8 mouse cellular contexts compared by ENCODE assay signal in genomic region chr7:122465823-122466549, GRCm38 (mm10).
DNase-seq lines count a peak whose midpoint lies in the region; ATAC-seq and TF ChIP-seq lines count a peak whose summit lies in the region.
"Had no signal": no experiment of that assay in that cellular context is flagged by ENCODE, and none has a peak within 500 bp of the region (broad histone marks: within the 10 kb centered on the region; RNA-seq: fewer than 3 reads in every experiment).

No protein-coding gene starts in this region.

- H3K9ac ChIP-seq in ES-E14 (ENCODE audit: insufficient read depth, low read depth, low read length, poor library complexity, severe bottlenecking) = no peak overlapping the region
- H3K9ac ChIP-seq in limb, embryonic 13.5 days = no peak overlapping the region
- H3K9ac ChIP-seq: midbrain, embryonic 12.5 days had no signal

- TF ChIP-seq CTCF in layer of hippocampus, adult 2 months (conservative IDR thresholded peaks at IDR 0.05) = peak; percentile 83
- TF ChIP-seq CTCF in brain, embryonic 14.5 days (IDR thresholded peaks at IDR 0.05; ENCODE audit: borderline replicate concordance, extremely low read depth, insufficient read depth, insufficient read length) = peak; percentile 74

- H3K4me3 ChIP-seq in layer of hippocampus, adult 2 months = no peak overlapping the region
- H3K4me3 ChIP-seq in ES-E14 (ENCODE audit: insufficient read depth in 1 of 2, low read depth in 1 of 2, low read length in 2 of 2, poor library complexity in 1 of 2, severe bottlenecking in 1 of 2) = no peak overlapping the region
- H3K4me3 ChIP-seq in limb, embryonic 13.5 days = no peak overlapping the region
- H3K4me3 ChIP-seq: midbrain, embryonic 12.5 days had no signal

- peak in 1 of 2 experiments; percentile 48 for DNase-seq in layer of hippocampus, adult 2 months (ENCODE audit: low spot score in 2 of 2)
- no peak for DNase-seq in layer of hippocampus, adult 9-11 months
- no peak for DNase-seq in ES-E14 (ENCODE audit: low read depth, low spot score)
- peak; percentile 72 for DNase-seq in brain, embryonic 14.5 days (ENCODE audit: low read depth)
- no peak for DNase-seq in natural killer cell, adult 2 months (ENCODE audit: low spot score in 2 of 2)
- DNase-seq in heart, adult 11 months = no peak

- H3K4me1 ChIP-seq in ES-E14 (ENCODE audit: control insufficient read depth in 2 of 2, insufficient read depth in 2 of 2, low read length in 2 of 2, poor library complexity in 1 of 2) = no peaks in the 10 kb centered on the region
- H3K4me1 ChIP-seq in limb, embryonic 13.5 days = no peaks in the 10 kb centered on the region
- H3K4me1 ChIP-seq: midbrain, embryonic 12.5 days had no signal

- H3K27me3 ChIP-seq in limb, embryonic 13.5 days = 0 out of 2 replicates have a peak, but pooled peaks cover 6% of the 10 kb centered on the region
- H3K27me3 ChIP-seq: midbrain, embryonic 12.5 days had no signal

- no peaks in the 10 kb centered on the region for H3K36me3 ChIP-seq in ES-E14 (ENCODE audit: control insufficient read depth, insufficient read depth, low read length, poor library complexity, severe bottlenecking)
- H3K36me3 ChIP-seq in limb, embryonic 13.5 days = no peaks in the 10 kb centered on the region
- H3K36me3 ChIP-seq: midbrain, embryonic 12.5 days had no signal

- no peak overlapping the region for H3K4me2 ChIP-seq in limb, embryonic 13.5 days (replicated peaks)
- H3K4me2 ChIP-seq: midbrain, embryonic 12.5 days had no signal

- peak; percentile 32; the same call in 1 of the 2 replicates for ATAC-seq in limb, embryonic 13.5 days (ENCODE audit: low FRiP score, low read depth)

- TF ChIP-seq POLR2A in brain, embryonic 14.5 days (IDR thresholded peaks at IDR 0.05; ENCODE audit: borderline replicate concordance, extremely low read depth, insufficient read depth, insufficient read length, poor library complexity, severe bottlenecking) = no peak

- in situ Hi-C loops in ES-E14 (cut with MboI; ENCODE audit: low sequenced_read_pairs in 2 of 2, unreplicated experiment in 2 of 2) = loop anchor here in 1 of 2 experiments (25.0 kb wide), 1 partner anchor 204 kb away; no protein-coding TSS in a partner anchor

- H3K9me3 ChIP-seq in ES-E14 (ENCODE audit: control insufficient read depth, insufficient read depth, low read depth, low read length) = no peaks in the 10 kb centered on the region
- H3K9me3 ChIP-seq in limb, embryonic 13.5 days = no peaks in the 10 kb centered on the region
- H3K9me3 ChIP-seq: midbrain, embryonic 12.5 days had no signal

- 49% methylated on average over 8 of the region's 8 CpGs for WGBS in limb, embryonic 13.5 days

- H3K27ac ChIP-seq in layer of hippocampus, adult 2 months = 0 out of 2 replicates have a peak overlapping the region, but pooled peaks have one; percentile 23
- H3K27ac ChIP-seq in ES-E14 (ENCODE audit: insufficient read depth, low read depth, low read length, poor library complexity, severe bottlenecking) = no peak overlapping the region
- no peak overlapping the region for H3K27ac ChIP-seq in limb, embryonic 13.5 days
- H3K27ac ChIP-seq: midbrain, embryonic 12.5 days had no signal

TF ChIP-seq in ES-E14, 5 proteins besides CTCF, POLR2A, EP300 and RAD21:
- TF ChIP-seq ZC3H11A (IDR thresholded peaks at IDR 0.05; ENCODE audit: borderline replicate concordance, low read depth, low read length) = peak; percentile 90
- peak; percentile 95 for TF ChIP-seq ZNF384 (IDR thresholded peaks at IDR 0.05; ENCODE audit: low read depth, low read length)
- no peak for TF ChIP-seq HCFC1 (IDR thresholded peaks at IDR 0.05; ENCODE audit: borderline replicate concordance, insufficient read depth, low read length)
